Mouse (Mus musculus) midbrain, embryonic 14.5 days (tissue): ENCODE results near the gene Cerkl. TPM values are rescaled to one million over a fixed set of nuclear protein-coding genes. Genes with fewer than 3 reads are reported as not detected.

Source experiments
- ATAC-seq: fragments of 200-750 bp; cut with Nextera tagmentation; 2 replicates; pipeline ENCODE4 v1.8.0; 2017; ENCODE audit warnings: moderate number of reproducible peaks, moderate library complexity; ENCODE audit not compliant: low FRiP score, low TSS enrichment
- DNase-seq: peaks from one replicate; pipeline ENCODE4 v3.0.0-alpha.2; 2015
- H3K27ac ChIP-seq: fragments of 300-500 bp; sonication (generic); replicated peaks from 2 replicates; pipeline ENCODE4 v1.5.1; 2014; ENCODE audit warnings: mild to moderate bottlenecking, low read depth, low read length, moderate library complexity
- H3K27me3 ChIP-seq: fragments of 300-500 bp; sonication (generic); 2 replicates; pipeline ENCODE4 v1.6.1; 2014; ENCODE audit warnings: low read length, control low read depth, mixed read lengths; ENCODE audit not compliant: control insufficient read depth, insufficient read depth
- H3K36me3 ChIP-seq: fragments of 300-500 bp; sonication (generic); 2 replicates; pipeline ENCODE4 v1.6.1; 2014; ENCODE audit warnings: low read length, control low read depth; ENCODE audit not compliant: control insufficient read depth, insufficient read depth
- H3K4me1 ChIP-seq: fragments of 300-500 bp; sonication (generic); 2 replicates; pipeline ENCODE4 v1.6.1; 2014; ENCODE audit warnings: mild to moderate bottlenecking, antibody characterized with exemption, low read length, control low read depth; ENCODE audit not compliant: control insufficient read depth, insufficient read depth
- H3K4me2 ChIP-seq: fragments of 300-500 bp; sonication (generic); 2 replicates; pipeline ENCODE4 v1.6.1; 2014; ENCODE audit warnings: mild to moderate bottlenecking, low read length, moderate library complexity
- H3K4me3 ChIP-seq: fragments of 300-500 bp; sonication (generic); replicated peaks from 2 replicates; pipeline ENCODE4 v1.5.1; 2014; ENCODE audit warnings: low read depth, low read length
- H3K9ac ChIP-seq: fragments of 300-500 bp; sonication (generic); replicated peaks from 2 replicates; pipeline ENCODE4 v1.6.1; 2014; ENCODE audit warnings: mild to moderate bottlenecking, low read length, moderate library complexity
- H3K9me3 ChIP-seq: fragments of 300-500 bp; sonication (generic); 2 replicates; pipeline ENCODE4 v1.6.1; 2016; ENCODE audit warnings: low read length, control low read depth, mixed read lengths; ENCODE audit not compliant: control insufficient read depth
- WGBS: fragments of 180-500 bp; shearing (Covaris S2); extraction: QIAGEN DNeasy Blood & Tissue Kit; methylation state at CpG from one replicate; pipeline ENCODE4 v1.1.7; 2014; 5-methylcytosine and 5-hydroxymethylcytosine counted together
- polyA plus RNA-seq: library from polyadenylated mRNA; unstranded; fragments of >200 nt; fragmentation: Nextera tagmentation; extraction: Ambion mirVana; gene quantifications from 2 replicates; pipeline ENCODE4 v1.2.1, GENCODE M21; 2014

Cerkl gene
- polyA plus RNA-seq, 1 experiment from 2014 or later: 3.3 TPM

- DNase-seq: peak; percentile 41
- Histone ChIP-seq H3K9ac (no peak overlapping the region), H3K4me1 (peaks cover 6% of the 10 kb centered on the region; the same call in 1 of the 2 replicates), H3K27me3 (no peaks in the 10 kb centered on the region), H3K27ac (no peak overlapping the region), H3K4me2 (no peak overlapping the region), H3K36me3 (no peaks in the 10 kb centered on the region), H3K4me3 (no peak overlapping the region), H3K9me3 (no peaks in the 10 kb centered on the region)
- ATAC-seq: no peak
- 71% methylated on average over 18 of the region's 18 CpGs for WGBS
Measured at GRCm38 (mm10) chr2:79367451-79368450, 88.8 kb downstream of the Cerkl start.

- H3K4me1 ChIP-seq: no peaks in the 10 kb centered on the region
- no peaks in the 10 kb centered on the region for H3K27me3 ChIP-seq
- no peaks in the 10 kb centered on the region for H3K36me3 ChIP-seq
- WGBS: 54% methylated on average over 6 of the region's 6 CpGs
- no peak overlapping the region for H3K9ac ChIP-seq
- H3K27ac ChIP-seq: no peak overlapping the region
- DNase-seq (no peak), ATAC-seq (no peak)
- no peaks in the 10 kb centered on the region for H3K9me3 ChIP-seq
- no peak overlapping the region for H3K4me3 ChIP-seq
- H3K4me2 ChIP-seq: no peak overlapping the region
Measured at GRCm38 (mm10) chr2:79363920-79364319, 92.7 kb downstream of the Cerkl start.

- no peak overlapping the region for H3K4me3 ChIP-seq
- H3K4me1 ChIP-seq: no peaks in the 10 kb centered on the region
- no peak overlapping the region for H3K4me2 ChIP-seq
- no peaks in the 10 kb centered on the region for H3K36me3 ChIP-seq
- ATAC-seq (peak; percentile 55; the same call in 1 of the 2 replicates), DNase-seq (peak; percentile 35)
- H3K9ac ChIP-seq: no peak overlapping the region
- no peaks in the 10 kb centered on the region for H3K9me3 ChIP-seq
- H3K27ac ChIP-seq: no peak overlapping the region
- no peaks in the 10 kb centered on the region for H3K27me3 ChIP-seq
- 61% methylated on average over 6 of the region's 6 CpGs for WGBS
Measured at GRCm38 (mm10) chr2:79362029-79362428, 94.6 kb downstream of the Cerkl start.

- Histone ChIP-seq H3K36me3 (no peaks in the 10 kb centered on the region), H3K27me3 (no peaks in the 10 kb centered on the region), H3K27ac (no peak overlapping the region), H3K9ac (no peak overlapping the region), H3K4me2 (no peak overlapping the region), H3K4me3 (no peak overlapping the region), H3K9me3 (no peaks in the 10 kb centered on the region), H3K4me1 (no peaks in the 10 kb centered on the region)
- ATAC-seq (no peak), DNase-seq (no peak)
- WGBS: 90% methylated on average over 3 of the region's 3 CpGs
Measured at GRCm38 (mm10) chr2:79357835-79358234, 98.8 kb downstream of the Cerkl start.

GRCm38 (mm10) chr2:79354773-79355172 lies 101.8 kb downstream of the Cerkl start:
- Histone ChIP-seq H3K9me3 (no peaks in the 10 kb centered on the region), H3K4me2 (no peak overlapping the region), H3K27ac (no peak overlapping the region), H3K4me3 (no peak overlapping the region), H3K9ac (no peak overlapping the region), H3K27me3 (no peaks in the 10 kb centered on the region), H3K4me1 (0 out of 2 replicates have a peak, but pooled peaks cover 4% of the 10 kb centered on the region), H3K36me3 (no peaks in the 10 kb centered on the region)
- ATAC-seq: no peak
- WGBS: 94% methylated on average over 16 of the region's 16 CpGs
- no peak for DNase-seq

GRCm38 (mm10) chr2:79352100-79352802 lies 104.3 kb downstream of the Cerkl start:
- 0 out of 2 replicates have a peak, but pooled peaks cover 4% of the 10 kb centered on the region for H3K4me1 ChIP-seq
- no peak overlapping the region for H3K4me2 ChIP-seq
- no peak for ATAC-seq
- H3K36me3 ChIP-seq: no peaks in the 10 kb centered on the region
- no peak overlapping the region for H3K9ac ChIP-seq
- no peaks in the 10 kb centered on the region for H3K27me3 ChIP-seq
- no peak for DNase-seq
- no peaks in the 10 kb centered on the region for H3K9me3 ChIP-seq
- WGBS: 77% methylated on average over 4 of the region's 4 CpGs
- no peak overlapping the region for H3K4me3 ChIP-seq
- H3K27ac ChIP-seq: no peak overlapping the region

GRCm38 (mm10) chr2:79351179-79352099 lies 105.1 kb downstream of the Cerkl start:
- Histone ChIP-seq H3K4me1 (0 out of 2 replicates have a peak, but pooled peaks cover 4% of the 10 kb centered on the region), H3K9me3 (no peaks in the 10 kb centered on the region), H3K36me3 (no peaks in the 10 kb centered on the region), H3K4me2 (no peak overlapping the region), H3K9ac (no peak overlapping the region), H3K4me3 (no peak overlapping the region), H3K27ac (no peak overlapping the region), H3K27me3 (no peaks in the 10 kb centered on the region)
- WGBS: 54% methylated on average over 6 of the region's 6 CpGs
- ATAC-seq: peak; percentile 17; the same call in 1 of the 2 replicates
- peak; percentile 75 for DNase-seq

GRCm38 (mm10) chr2:79343115-79343514 lies 113.5 kb downstream of the Cerkl start:
- 88% methylated on average over 8 of the region's 8 CpGs for WGBS
- H3K4me2 ChIP-seq: no peak overlapping the region
- H3K4me3 ChIP-seq: no peak overlapping the region
- no peaks in the 10 kb centered on the region for H3K27me3 ChIP-seq
- H3K9ac ChIP-seq: no peak overlapping the region
- no peaks in the 10 kb centered on the region for H3K36me3 ChIP-seq
- no peaks in the 10 kb centered on the region for H3K4me1 ChIP-seq
- no peak overlapping the region for H3K27ac ChIP-seq
- ATAC-seq (no peak), DNase-seq (no peak)
- H3K9me3 ChIP-seq: no peaks in the 10 kb centered on the region
